Mouse (Mus musculus): ENCODE results near the gene C1qtnf5.
"Not testable (repeated sequence)": the region's sequence is repeated elsewhere in the genome, so short reads cannot be mapped to it uniquely, and the experiment has no call there.

Gene C1qtnf5

GRCm38 (mm10) chr9:44106596-44106995 lies 449 bp upstream of the C1qtnf5 start:
- no peak for DNase-seq

- DNase-seq, result peak; percentile 57 to 62
Measured at GRCm38 (mm10) chr9:44107557-44108179, 623 bp downstream of the C1qtnf5 start.

GRCm38 (mm10) chr9:44108269-44109055 lies 1.4 kb downstream of the C1qtnf5 start:
- DNase-seq, result no peak

- peak; percentile 73 to 84 for DNase-seq
Measured at GRCm38 (mm10) chr9:44109360-44110095, 2.5 kb downstream of the C1qtnf5 start.

GRCm38 (mm10) chr9:44111909-44112308 lies 4.9 kb downstream of the C1qtnf5 start:
- DNase-seq, result not testable (repeated sequence)

- DNase-seq, result peak; percentile 96 to 97
Measured at GRCm38 (mm10) chr9:44113105-44113789, 6.2 kb downstream of the C1qtnf5 start, which contains the start of the genes Gm49380 and Rnf26. Gene Gm49380 (minus strand): TSS chr9:44113500. Gene Rnf26 (minus strand): TSS chr9:44113517.

- DNase-seq, result no peak
Measured at GRCm38 (mm10) chr9:44114453-44114852, 7.4 kb downstream of the C1qtnf5 start.

- no peak for DNase-seq
Measured at GRCm38 (mm10) chr9:44115599-44115998, 8.6 kb downstream of the C1qtnf5 start.

GRCm38 (mm10) chr9:44116182-44116581 lies 9.1 kb downstream of the C1qtnf5 start:
- no peak for DNase-seq

- peak in 1 of 2 experiments; percentile 36 for DNase-seq
Measured at GRCm38 (mm10) chr9:44119011-44119410, 12.0 kb downstream of the C1qtnf5 start.

- DNase-seq, result no peak
Measured at GRCm38 (mm10) chr9:44119948-44120465, 13.0 kb downstream of the C1qtnf5 start.

- peak in 1 of 2 experiments; percentile 21 for DNase-seq
Measured at GRCm38 (mm10) chr9:44124317-44124716, 17.3 kb downstream of the C1qtnf5 start.

GRCm38 (mm10) chr9:44125026-44125425 lies 18.0 kb downstream of the C1qtnf5 start:
- peak in 1 of 2 experiments; percentile 20 for DNase-seq

- peak; percentile 79 to 91 for DNase-seq
Measured at GRCm38 (mm10) chr9:44125546-44126428, 18.7 kb downstream of the C1qtnf5 start.

- DNase-seq, result peak; percentile 23 to 34
Measured at GRCm38 (mm10) chr9:44126746-44127145, 19.7 kb downstream of the C1qtnf5 start.

- peak; percentile 47 to 55 for DNase-seq
Measured at GRCm38 (mm10) chr9:44127351-44127801, 20.3 kb downstream of the C1qtnf5 start.

GRCm38 (mm10) chr9:44129633-44130032 lies 22.6 kb downstream of the C1qtnf5 start:
- no peak for DNase-seq

- peak; percentile 88 to 94 for DNase-seq
Measured at GRCm38 (mm10) chr9:44130034-44130433, 23.0 kb downstream of the C1qtnf5 start.

- DNase-seq, result peak; percentile 75 to 85
Measured at GRCm38 (mm10) chr9:44130581-44131275, 23.7 kb downstream of the C1qtnf5 start.

GRCm38 (mm10) chr9:44131276-44131590 lies 24.2 kb downstream of the C1qtnf5 start:
- DNase-seq, result no peak

- no peak for DNase-seq
Measured at GRCm38 (mm10) chr9:44132200-44132599, 25.2 kb downstream of the C1qtnf5 start.

All from lung, postnatal 4 days (tissue).